ENCODE assay signal across 8 mouse cellular contexts in genomic region chr1:165735826-165736818, GRCm38 (mm10). TPM values are rescaled to one million over a fixed set of nuclear protein-coding genes. Genes with fewer than 3 reads are reported as not detected.
DNase-seq lines count a peak whose midpoint lies in the region; ATAC-seq and TF ChIP-seq lines count a peak whose summit lies in the region.

No protein-coding gene starts in this region.

- peak overlapping the region; percentile 11; the same call in 1 of the 2 replicates for H3K4me2 ChIP-seq in embryonic facial prominence, embryonic 14.5 days (ENCODE audit: low read depth, low read length)
- 0 out of 2 replicates have a peak overlapping the region, but pooled peaks have one; percentile 23 for H3K4me2 ChIP-seq in limb, embryonic 14.5 days (replicated peaks; ENCODE audit: low read depth, low read length, severe bottlenecking)
- H3K4me2 ChIP-seq in midbrain, postnatal 0 days (ENCODE audit: low read depth, low read length, poor library complexity, severe bottlenecking), result no peak overlapping the region

- H3K27ac ChIP-seq in embryonic facial prominence, embryonic 14.5 days (replicated peaks; ENCODE audit: low read depth, low read length), result no peak overlapping the region
- no peak overlapping the region for H3K27ac ChIP-seq in limb, embryonic 14.5 days (replicated peaks; ENCODE audit: low read depth, low read length)
- no peak overlapping the region for H3K27ac ChIP-seq in midbrain, postnatal 0 days (ENCODE audit: low read depth, low read length)

- H3K9me3 ChIP-seq in embryonic facial prominence, embryonic 14.5 days (ENCODE audit: control insufficient read depth, low read length), result no peaks in the 10 kb centered on the region
- no peaks in the 10 kb centered on the region for H3K9me3 ChIP-seq in limb, embryonic 14.5 days (ENCODE audit: control insufficient read depth, low read length)
- H3K9me3 ChIP-seq in midbrain, postnatal 0 days (ENCODE audit: low read length), result no peaks in the 10 kb centered on the region

- peak; percentile 97 for TF ChIP-seq CTCF in midbrain, postnatal 0 days (IDR thresholded peaks at IDR 0.05)

- DNase-seq in 416B (ENCODE audit: low read depth), result peak; percentile 92
- DNase-seq in adrenal gland, postnatal 4 days (ENCODE audit: low spot score in 2 of 2), result peak; percentile 52 to 79
- peak; percentile 94 for DNase-seq in embryonic facial prominence, embryonic 14.5 days (ENCODE audit: low spot score)
- DNase-seq in heart, adult 9 months (ENCODE audit: low spot score in 2 of 2), result peak; percentile 75 to 90
- DNase-seq in kidney, adult 9 months, result peak; percentile 92
- DNase-seq in limb, embryonic 14.5 days (ENCODE audit: low spot score), result peak; percentile 93
- DNase-seq in midbrain, postnatal 0 days (ENCODE audit: low spot score), result peak; percentile 92
- peak; percentile 71 to 90 for DNase-seq in spleen, postnatal 10 days (ENCODE audit: low spot score in 2 of 2)

- TF ChIP-seq POLR2A in limb, embryonic 14.5 days (IDR thresholded peaks at IDR 0.05; ENCODE audit: borderline replicate concordance, extremely low read depth, insufficient read depth, insufficient read length), result no peak

- H3K27me3 ChIP-seq in embryonic facial prominence, embryonic 14.5 days (replicated peaks; ENCODE audit: control insufficient read depth, insufficient read depth, low read length), result no peaks in the 10 kb centered on the region
- H3K27me3 ChIP-seq in limb, embryonic 14.5 days (ENCODE audit: control insufficient read depth, insufficient read depth, low read length), result no peaks in the 10 kb centered on the region
- no peaks in the 10 kb centered on the region for H3K27me3 ChIP-seq in midbrain, postnatal 0 days (ENCODE audit: insufficient read depth, low read length)

- no peaks in the 10 kb centered on the region for H3K4me1 ChIP-seq in embryonic facial prominence, embryonic 14.5 days (ENCODE audit: control insufficient read depth, insufficient read depth, low read length)
- no peaks in the 10 kb centered on the region for H3K4me1 ChIP-seq in limb, embryonic 14.5 days (ENCODE audit: control insufficient read depth, insufficient read depth, low read length)
- no peaks in the 10 kb centered on the region for H3K4me1 ChIP-seq in midbrain, postnatal 0 days (ENCODE audit: insufficient read depth, low read length)

- H3K36me3 ChIP-seq in embryonic facial prominence, embryonic 14.5 days (ENCODE audit: control insufficient read depth, insufficient read depth, low read length), result no peaks in the 10 kb centered on the region
- H3K36me3 ChIP-seq in limb, embryonic 14.5 days (ENCODE audit: control insufficient read depth, insufficient read depth, low read length), result no peaks in the 10 kb centered on the region
- H3K36me3 ChIP-seq in midbrain, postnatal 0 days (ENCODE audit: insufficient read depth, low read length), result no peaks in the 10 kb centered on the region

- peak overlapping the region; percentile 17; the same call in 1 of the 2 replicates for H3K9ac ChIP-seq in embryonic facial prominence, embryonic 14.5 days (ENCODE audit: low read depth, low read length)
- H3K9ac ChIP-seq in limb, embryonic 14.5 days (ENCODE audit: low read depth, low read length, severe bottlenecking), result no peak overlapping the region
- no peak overlapping the region for H3K9ac ChIP-seq in midbrain, postnatal 0 days (replicated peaks; ENCODE audit: low read length, poor library complexity, severe bottlenecking)

- peak; percentile 81 for ATAC-seq in embryonic facial prominence, embryonic 14.5 days (ENCODE audit: low read depth)
- peak; percentile 71 for ATAC-seq in limb, embryonic 14.5 days (ENCODE audit: low FRiP score, low read depth)
- peak; percentile 72 for ATAC-seq in midbrain, postnatal 0 days (ENCODE audit: low FRiP score)

- WGBS in embryonic facial prominence, embryonic 14.5 days, result 33% methylated on average over 20 of the region's 20 CpGs
- 34% methylated on average over 20 of the region's 20 CpGs for WGBS in limb, embryonic 14.5 days
- WGBS in midbrain, postnatal 0 days, result 36% methylated on average over 20 of the region's 20 CpGs

- no peak overlapping the region for H3K4me3 ChIP-seq in embryonic facial prominence, embryonic 14.5 days (ENCODE audit: low read depth, low read length)
- no peak overlapping the region for H3K4me3 ChIP-seq in limb, embryonic 14.5 days (replicated peaks; ENCODE audit: low read length)
- H3K4me3 ChIP-seq in midbrain, postnatal 0 days (ENCODE audit: low read depth, low read length), result no peak overlapping the region

RNA-seq across cellular contexts. Expression of gene Rcsd1, which starts 26.6 kb away (rescaled TPM):
- 10 to 100 TPM; 29.5 to 31.9 TPM for total RNA-seq in adrenal gland, postnatal 4 days (2021)
- 11.1 and 14.9 TPM in 2 replicates for polyA plus RNA-seq in embryonic facial prominence, embryonic 14.5 days (2014; fragmentation: Nextera tagmentation; extraction: Ambion mirVana)
- 16.7 and 17.9 TPM in 2 replicates for polyA plus RNA-seq in limb, embryonic 14.5 days (2012; rRNA removed)
- 9.5 and 9.6 TPM in 2 replicates for polyA plus RNA-seq in limb, embryonic 14.5 days (2014; fragmentation: Nextera tagmentation; extraction: Ambion mirVana)
- 7.6 and 7.9 TPM in 2 replicates for total RNA-seq in midbrain, postnatal 0 days (2014; rRNA removed)
- polyA plus RNA-seq in midbrain, postnatal 0 days (2015; fragmentation: Nextera tagmentation; extraction: Ambion mirVana), result 8.0 and 9.1 TPM in 2 replicates

RNA-seq across cellular contexts. Expression of gene Creg1, which starts 27.4 kb away (rescaled TPM):
- 10 to 100 TPM; 43.2 to 44.4 TPM for total RNA-seq in adrenal gland, postnatal 4 days (2021)
- polyA plus RNA-seq in embryonic facial prominence, embryonic 14.5 days (2014; fragmentation: Nextera tagmentation; extraction: Ambion mirVana), result 77.1 and 81.0 TPM in 2 replicates
- polyA plus RNA-seq in limb, embryonic 14.5 days (2012; rRNA removed), result 22.9 and 26.2 TPM in 2 replicates
- 68.4 and 70.1 TPM in 2 replicates for polyA plus RNA-seq in limb, embryonic 14.5 days (2014; fragmentation: Nextera tagmentation; extraction: Ambion mirVana)
- total RNA-seq in midbrain, postnatal 0 days (2014; rRNA removed), result 21.3 and 22.7 TPM in 2 replicates
- polyA plus RNA-seq in midbrain, postnatal 0 days (2015; fragmentation: Nextera tagmentation; extraction: Ambion mirVana), result 47.0 and 49.1 TPM in 2 replicates

RNA-seq across cellular contexts. Expression of gene Cd247, which starts 52.4 kb away (rescaled TPM):
- total RNA-seq in adrenal gland, postnatal 4 days (2021), result under 1 TPM; 0.45 to 0.48 TPM
- polyA plus RNA-seq in embryonic facial prominence, embryonic 14.5 days (2014; fragmentation: Nextera tagmentation; extraction: Ambion mirVana), result 0.42 and 0.94 TPM in 2 replicates
- polyA plus RNA-seq in limb, embryonic 14.5 days (2012; rRNA removed), result 0.37 and 0.53 TPM in 2 replicates
- 0.41 and 0.87 TPM in 2 replicates for polyA plus RNA-seq in limb, embryonic 14.5 days (2014; fragmentation: Nextera tagmentation; extraction: Ambion mirVana)
- total RNA-seq in midbrain, postnatal 0 days (2014; rRNA removed), result 0.66 TPM in 1 of 2 replicates, not detected in the other
- polyA plus RNA-seq in midbrain, postnatal 0 days (2015; fragmentation: Nextera tagmentation; extraction: Ambion mirVana), result 0.59 and 0.83 TPM in 2 replicates
